Mouse (Mus musculus) intestine, embryonic 14.5 days (tissue): ENCODE data around the gene Bcl11b. TPM values are rescaled to one million over a fixed set of nuclear protein-coding genes. Genes with fewer than 3 reads are reported as not detected.

Source experiments
- ATAC-seq: fragments of 200-750 bp; cut with Nextera tagmentation; replicated peaks from 2 replicates; pipeline ENCODE4 v1.8.0; 2017; ENCODE audit warnings: low read depth, moderate number of reproducible peaks, moderate TSS enrichment, moderate library complexity; ENCODE audit not compliant: low FRiP score, low TSS enrichment
- DNase-seq: peaks from one replicate; pipeline ENCODE4 v3.0.0-alpha.2; 2018; ENCODE audit warnings: low spot score
- H3K27ac ChIP-seq: fragments of 300-500 bp; sonication (generic); 2 replicates; pipeline ENCODE4 v1.5.1; 2014; ENCODE audit warnings: low read depth, mild to moderate bottlenecking, control low read depth
- H3K27me3 ChIP-seq: fragments of 300-500 bp; sonication (generic); replicated peaks from 2 replicates; pipeline ENCODE4 v1.6.1; 2014; ENCODE audit warnings: low read length, control low read depth; ENCODE audit not compliant: control insufficient read depth, insufficient read depth
- H3K36me3 ChIP-seq: fragments of 300-500 bp; sonication (generic); 2 replicates; pipeline ENCODE4 v1.6.1; 2014; ENCODE audit warnings: low read length, control low read depth; ENCODE audit not compliant: control insufficient read depth, insufficient read depth
- H3K4me1 ChIP-seq: fragments of 300-500 bp; sonication (generic); replicated peaks from 2 replicates; pipeline ENCODE4 v1.6.1; 2014; ENCODE audit warnings: low read length, control low read depth, mixed read lengths; ENCODE audit not compliant: control insufficient read depth, insufficient read depth
- H3K4me2 ChIP-seq: fragments of 300-500 bp; sonication (generic); 2 replicates; pipeline ENCODE4 v1.6.1; 2014; ENCODE audit warnings: low read length
- H3K4me3 ChIP-seq: fragments of 300-500 bp; sonication (generic); 2 replicates; pipeline ENCODE4 v1.5.1; 2014; ENCODE audit warnings: low read depth, low read length, control low read depth, mixed read lengths
- H3K9ac ChIP-seq: fragments of 300-500 bp; sonication (generic); 2 replicates; pipeline ENCODE4 v1.6.1; 2014; ENCODE audit warnings: mild to moderate bottlenecking, low read length
- H3K9me3 ChIP-seq: fragments of 300-500 bp; sonication (generic); 2 replicates; pipeline ENCODE4 v1.6.1; 2016; ENCODE audit warnings: low read length, control low read depth; ENCODE audit not compliant: control insufficient read depth
- WGBS: fragments of 180-500 bp; shearing (Covaris S2); extraction: QIAGEN DNeasy Blood & Tissue Kit; methylation state at CpG from one replicate; pipeline ENCODE4 v1.1.7; 2014; 5-methylcytosine and 5-hydroxymethylcytosine counted together
- polyA plus RNA-seq: library from polyadenylated mRNA; unstranded; fragments of >200 nt; fragmentation: Nextera tagmentation; extraction: Ambion mirVana; gene quantifications from 2 replicates; pipeline ENCODE4 v1.2.1, GENCODE M21; 2014

Gene Bcl11b
- polyA plus RNA-seq, 1 experiment from 2014 or later, result 8.8 TPM

GRCm38 (mm10) chr12:107950667-107951179, 52.7 kb downstream of the Bcl11b start:
- no peak overlapping the region for H3K9ac ChIP-seq
- H3K27ac ChIP-seq, result no peak overlapping the region
- no peaks in the 10 kb centered on the region for H3K9me3 ChIP-seq
- no peak for ATAC-seq
- WGBS, result 60% methylated on average over 20 of the region's 20 CpGs
- no peaks in the 10 kb centered on the region for H3K27me3 ChIP-seq
- H3K36me3 ChIP-seq, result no peaks in the 10 kb centered on the region
- H3K4me1 ChIP-seq, result peaks cover 30% of the 10 kb centered on the region
- no peak overlapping the region for H3K4me3 ChIP-seq
- H3K4me2 ChIP-seq, result no peak overlapping the region
- no peak for DNase-seq

- Histone ChIP-seq H3K4me1 (peaks cover 26% of the 10 kb centered on the region), H3K4me2 (no peak overlapping the region; the same call in 1 of the 2 replicates), H3K27me3 (no peaks in the 10 kb centered on the region), H3K9ac (no peak overlapping the region), H3K4me3 (no peak overlapping the region), H3K27ac (no peak overlapping the region; the same call in 1 of the 2 replicates), H3K9me3 (no peaks in the 10 kb centered on the region), H3K36me3 (no peaks in the 10 kb centered on the region)
- ATAC-seq (no peak; the same call in 1 of the 2 replicates), DNase-seq (no peak)
- 47% methylated on average over 10 of the region's 10 CpGs for WGBS
Measured at GRCm38 (mm10) chr12:107949416-107949815, 54.0 kb downstream of the Bcl11b start.

DNA sequence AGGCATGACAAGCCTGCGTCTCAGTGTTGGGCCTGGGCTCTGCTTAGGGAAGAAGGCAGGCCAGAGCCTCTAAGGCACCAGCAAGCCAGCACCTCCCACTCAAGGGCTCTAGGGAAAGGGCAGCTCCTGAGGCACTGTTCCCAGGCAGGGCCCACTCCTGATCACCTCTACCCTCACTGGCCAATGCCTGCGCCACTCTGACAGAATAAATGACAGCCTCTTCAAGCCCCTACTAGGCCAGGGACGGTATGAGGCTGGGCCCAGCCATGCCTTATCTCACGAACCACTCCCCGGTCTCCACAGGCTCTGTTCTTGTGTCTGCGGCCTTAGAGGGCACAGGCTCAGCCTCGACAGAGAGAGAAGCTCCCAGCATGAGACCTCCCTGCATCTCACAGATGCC, 61.3 kb downstream of the Bcl11b start:
- no peaks in the 10 kb centered on the region for H3K4me1 ChIP-seq
- no peak overlapping the region for H3K4me2 ChIP-seq
- DNase-seq (no peak), ATAC-seq (no peak)
- no peak overlapping the region for H3K9ac ChIP-seq
- H3K27me3 ChIP-seq, result no peaks in the 10 kb centered on the region
- 68% methylated on average over 7 of the region's 7 CpGs for WGBS
- H3K36me3 ChIP-seq, result no peaks in the 10 kb centered on the region
- no peak overlapping the region for H3K27ac ChIP-seq
- no peaks in the 10 kb centered on the region for H3K9me3 ChIP-seq
- no peak overlapping the region for H3K4me3 ChIP-seq

DNA sequence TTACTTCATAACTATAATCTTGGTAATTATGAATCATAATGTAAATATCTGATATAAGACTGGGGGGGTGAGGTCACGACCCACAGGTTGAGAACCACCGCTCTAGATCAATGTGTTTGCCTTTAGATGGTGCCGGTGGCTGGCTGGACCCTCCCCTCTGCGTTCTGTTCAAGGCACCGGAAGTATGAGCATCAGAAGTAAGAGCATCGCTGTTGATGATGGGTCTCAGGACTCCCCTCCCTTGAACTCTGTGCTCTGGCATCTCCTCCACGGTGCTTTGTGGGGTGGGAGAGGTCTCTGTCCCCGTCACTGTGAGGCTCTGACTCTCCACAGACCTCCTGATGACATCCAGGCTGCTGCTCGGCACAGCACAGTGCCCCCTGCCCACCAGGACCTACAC, 62.6 kb downstream of the Bcl11b start:
- Histone ChIP-seq H3K9me3 (no peaks in the 10 kb centered on the region), H3K9ac (no peak overlapping the region), H3K27ac (no peak overlapping the region), H3K4me1 (no peaks in the 10 kb centered on the region), H3K27me3 (no peaks in the 10 kb centered on the region), H3K4me3 (no peak overlapping the region), H3K36me3 (no peaks in the 10 kb centered on the region), H3K4me2 (no peak overlapping the region)
- no peak for DNase-seq
- no peak for ATAC-seq
- WGBS, result 83% methylated on average over 9 of the region's 9 CpGs

- Histone ChIP-seq H3K4me1 (no peaks in the 10 kb centered on the region), H3K4me3 (no peak overlapping the region), H3K4me2 (no peak overlapping the region), H3K9me3 (no peaks in the 10 kb centered on the region), H3K27me3 (no peaks in the 10 kb centered on the region), H3K9ac (no peak overlapping the region), H3K27ac (no peak overlapping the region), H3K36me3 (no peaks in the 10 kb centered on the region)
- WGBS, result 61% methylated on average over 4 of the region's 4 CpGs
- no peak for DNase-seq
- ATAC-seq, result no peak
Measured at GRCm38 (mm10) chr12:107939177-107939576, 64.2 kb downstream of the Bcl11b start.

- Histone ChIP-seq H3K4me3 (no peak overlapping the region), H3K4me2 (no peak overlapping the region), H3K27ac (no peak overlapping the region), H3K27me3 (no peaks in the 10 kb centered on the region), H3K9me3 (no peaks in the 10 kb centered on the region), H3K4me1 (peaks cover under 1% of the 10 kb centered on the region; the same call in 1 of the 2 replicates), H3K36me3 (no peaks in the 10 kb centered on the region), H3K9ac (no peak overlapping the region)
- no peak for DNase-seq
- ATAC-seq, result no peak
- 60% methylated on average over 5 of the region's 5 CpGs for WGBS
Measured at GRCm38 (mm10) chr12:107936972-107937371, 66.4 kb downstream of the Bcl11b start.

DNA sequence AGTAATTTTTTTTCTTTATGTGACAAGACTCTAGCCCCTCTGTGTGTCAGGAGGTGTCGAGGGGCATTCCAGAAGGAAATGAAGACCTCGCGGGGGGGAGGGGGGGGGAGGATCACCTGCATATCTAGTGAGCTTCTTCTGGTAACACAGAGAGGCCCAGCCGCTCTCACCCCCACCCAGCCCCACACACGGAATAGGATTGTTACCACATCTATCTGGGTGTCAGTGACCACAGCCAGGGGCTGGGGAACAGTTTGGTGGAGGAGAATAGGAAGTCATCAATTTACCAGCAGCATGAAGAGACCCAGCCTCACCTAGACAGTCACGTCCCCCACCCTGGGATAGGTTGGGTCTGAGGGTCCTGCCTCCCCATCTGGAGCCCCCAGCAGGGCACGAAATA, 67.0 kb downstream of the Bcl11b start:
- 75% methylated on average over 7 of the region's 7 CpGs for WGBS

GRCm38 (mm10) chr12:107934831-107935437, 68.5 kb downstream of the Bcl11b start:
- no peak overlapping the region for H3K4me2 ChIP-seq
- H3K27ac ChIP-seq, result no peak overlapping the region
- no peak overlapping the region for H3K9ac ChIP-seq
- peaks cover 19% of the 10 kb centered on the region for H3K4me1 ChIP-seq
- no peaks in the 10 kb centered on the region for H3K36me3 ChIP-seq
- DNase-seq (no peak), ATAC-seq (no peak)
- 64% methylated on average over 19 of the region's 19 CpGs for WGBS
- H3K27me3 ChIP-seq, result no peaks in the 10 kb centered on the region
- no peaks in the 10 kb centered on the region for H3K9me3 ChIP-seq
- no peak overlapping the region for H3K4me3 ChIP-seq

More for the DNA sequence above, 67.0 kb downstream of the Bcl11b start:
- H3K9me3 ChIP-seq, result no peaks in the 10 kb centered on the region
- peaks cover 6% of the 10 kb centered on the region for H3K4me1 ChIP-seq
- no peak overlapping the region for H3K9ac ChIP-seq
- ATAC-seq (no peak), DNase-seq (no peak)
- no peak overlapping the region for H3K27ac ChIP-seq
- no peak overlapping the region for H3K4me3 ChIP-seq
- H3K36me3 ChIP-seq, result no peaks in the 10 kb centered on the region
- H3K4me2 ChIP-seq, result no peak overlapping the region
- no peaks in the 10 kb centered on the region for H3K27me3 ChIP-seq

DNA sequence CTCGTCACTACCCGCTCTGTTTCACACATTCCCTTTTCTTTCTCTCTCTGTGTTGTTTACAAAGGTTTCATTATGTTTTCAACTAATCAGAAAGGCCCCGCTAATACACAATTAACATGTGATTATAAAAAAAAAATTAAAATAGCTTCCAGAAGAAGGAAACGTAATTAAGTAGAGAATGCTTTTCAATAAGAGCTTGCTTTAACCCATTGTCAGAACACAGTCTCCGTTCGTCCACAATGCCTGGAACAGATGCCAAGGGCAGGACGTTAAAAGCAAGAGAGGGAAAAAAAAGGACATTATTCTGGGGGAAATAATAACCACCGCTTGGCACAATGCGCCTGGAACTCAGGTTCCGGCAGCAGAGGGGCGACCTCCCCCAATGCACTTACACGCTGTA, 71.3 kb downstream of the Bcl11b start:
- 82% methylated on average over 12 of the region's 12 CpGs for WGBS
- Histone ChIP-seq H3K36me3 (no peaks in the 10 kb centered on the region), H3K27me3 (no peaks in the 10 kb centered on the region), H3K9me3 (no peaks in the 10 kb centered on the region), H3K9ac (no peak overlapping the region), H3K27ac (no peak overlapping the region), H3K4me3 (no peak overlapping the region), H3K4me2 (no peak overlapping the region), H3K4me1 (peaks cover 31% of the 10 kb centered on the region)
- ATAC-seq (no peak), DNase-seq (no peak)
